Mouse (Mus musculus): ENCODE results near the gene Parp16.

GRCm38 (mm10) chr9:65168534-65168933 is 26.6 kb upstream of the Parp16 start:
- no peak for TF ChIP-seq CTCF (IDR thresholded peaks at IDR 0.05; ENCODE audit: insufficient read depth, low read length)
- TF ChIP-seq POLR2A (IDR thresholded peaks at IDR 0.05; ENCODE audit: borderline replicate concordance, extremely low read depth, low read depth, low read length), result no peak
